Mouse (Mus musculus) intestine, postnatal 0 days (tissue): Measurements from ENCODE around the gene Trp53bp2. TPM values are rescaled to one million over a fixed set of nuclear protein-coding genes. Genes with fewer than 3 reads are reported as not detected.

Experiments used
- ATAC-seq: fragments of 200-750 bp; cut with Nextera tagmentation; 2 replicates; pipeline ENCODE4 v1.8.0; 2017; ENCODE audit warnings: mild to moderate bottlenecking, moderate TSS enrichment, moderate library complexity
- H3K27ac ChIP-seq: fragments of 300-500 bp; sonication (generic); 2 replicates; pipeline ENCODE4 v1.5.1; 2014; ENCODE audit warnings: mild to moderate bottlenecking, low read depth, low read length, moderate library complexity
- H3K27me3 ChIP-seq: fragments of 300-500 bp; sonication (generic); replicated peaks from 2 replicates; pipeline ENCODE4 v1.6.1; 2014; ENCODE audit warnings: low read length, mixed read lengths; ENCODE audit not compliant: control insufficient read depth, insufficient read depth
- H3K36me3 ChIP-seq: fragments of 300-500 bp; sonication (generic); 2 replicates; pipeline ENCODE4 v1.6.1; 2014; ENCODE audit warnings: mild to moderate bottlenecking, moderate library complexity; ENCODE audit not compliant: control insufficient read depth, insufficient read depth
- H3K4me1 ChIP-seq: fragments of 300-500 bp; sonication (generic); replicated peaks from 2 replicates; pipeline ENCODE4 v1.6.1; 2014; ENCODE audit warnings: antibody characterized with exemption, low read length, mixed read lengths; ENCODE audit not compliant: control insufficient read depth, insufficient read depth
- H3K4me2 ChIP-seq: fragments of 300-500 bp; sonication (generic); replicated peaks from 2 replicates; pipeline ENCODE4 v1.6.1; 2014; ENCODE audit warnings: low read depth, mild to moderate bottlenecking, moderate library complexity
- H3K4me3 ChIP-seq: fragments of 300-500 bp; sonication (generic); 2 replicates; pipeline ENCODE4 v1.5.1; 2014; ENCODE audit warnings: low read depth, low read length
- H3K9ac ChIP-seq: fragments of 300-500 bp; sonication (generic); 2 replicates; pipeline ENCODE4 v1.6.1; 2014; ENCODE audit warnings: mild to moderate bottlenecking, low read depth, low read length
- H3K9me3 ChIP-seq: fragments of 300-500 bp; sonication (generic); 2 replicates; pipeline ENCODE4 v1.6.1; 2016; ENCODE audit warnings: mixed run types; ENCODE audit not compliant: control insufficient read depth
- CTCF ChIP-seq: sonication (generic); IDR thresholded peaks from 2 replicates; pipeline ENCODE4 v1.5.1; 2016; ENCODE audit warnings: low read depth, mild to moderate bottlenecking, control low read depth, antibody characterized with exemption, moderate library complexity
- WGBS: fragments of 180-500 bp; shearing (Covaris S2); extraction: QIAGEN DNeasy Blood & Tissue Kit; methylation state at CpG from one replicate; pipeline ENCODE4 v1.1.7; 2014; 5-methylcytosine and 5-hydroxymethylcytosine counted together
- polyA plus RNA-seq: library from polyadenylated mRNA; unstranded; fragments of >200 nt; fragmentation: Nextera tagmentation; extraction: Ambion mirVana; gene quantifications from 2 replicates; pipeline ENCODE4 v1.2.1, GENCODE M21; 2015

Gene Trp53bp2
- polyA plus RNA-seq, 1 experiment from 2014 or later = 10.8 TPM

DNA sequence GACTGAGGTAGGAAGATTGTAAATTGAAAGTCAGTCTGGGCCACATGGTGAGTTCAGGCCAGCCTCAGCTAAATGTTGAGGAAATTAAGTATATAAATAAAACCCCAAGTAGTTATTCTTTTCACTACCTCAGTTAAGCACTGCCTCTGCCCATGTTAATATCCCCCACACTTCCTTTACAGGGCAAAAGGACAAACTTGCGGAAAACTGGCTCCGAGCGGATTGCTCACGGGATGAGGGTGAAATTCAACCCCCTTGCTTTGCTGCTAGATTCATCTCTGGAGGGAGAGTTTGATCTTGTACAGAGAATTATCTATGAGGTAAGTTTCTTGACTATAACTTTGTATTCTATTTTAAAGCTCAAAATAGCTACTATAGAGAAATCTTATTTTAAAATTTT, 43.5 kb downstream of the Trp53bp2 start:
- no peak overlapping the region for H3K4me2 ChIP-seq
- ATAC-seq = no peak
- peaks cover 49% of the 10 kb centered on the region for H3K36me3 ChIP-seq
- H3K4me1 ChIP-seq = no peaks in the 10 kb centered on the region
- TF ChIP-seq CTCF = no peak
- no peaks in the 10 kb centered on the region for H3K9me3 ChIP-seq
- no peaks in the 10 kb centered on the region for H3K27me3 ChIP-seq
- 82% methylated on average over 4 of the region's 4 CpGs for WGBS
- no peak overlapping the region for H3K4me3 ChIP-seq
- H3K9ac ChIP-seq = no peak overlapping the region
- H3K27ac ChIP-seq = no peak overlapping the region

DNA sequence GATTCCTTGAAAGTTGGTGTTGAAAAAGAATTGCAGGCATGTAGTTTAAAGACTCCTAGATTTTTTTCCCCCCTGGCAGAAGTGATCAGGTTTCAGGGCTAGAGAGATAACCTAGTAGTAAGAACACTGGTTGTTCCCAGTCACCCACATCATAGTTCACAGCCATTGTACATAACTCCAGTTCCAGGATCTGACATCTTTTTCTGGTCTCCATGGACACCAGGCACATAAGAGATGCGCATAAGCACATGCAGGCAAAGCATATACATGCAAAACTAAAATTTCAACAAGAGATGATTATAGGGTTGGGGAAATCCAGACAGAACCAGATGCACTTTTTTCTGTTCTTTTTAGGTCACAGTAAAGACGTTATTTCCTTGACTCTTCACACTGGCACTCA, 46.1 kb downstream of the Trp53bp2 start:
- no peaks in the 10 kb centered on the region for H3K4me1 ChIP-seq
- H3K27me3 ChIP-seq = no peaks in the 10 kb centered on the region
- H3K9ac ChIP-seq = no peak overlapping the region
- TF ChIP-seq CTCF = no peak
- peaks cover 42% of the 10 kb centered on the region for H3K36me3 ChIP-seq
- no peak overlapping the region for H3K4me3 ChIP-seq
- no peaks in the 10 kb centered on the region for H3K9me3 ChIP-seq
- H3K27ac ChIP-seq = no peak overlapping the region
- H3K4me2 ChIP-seq = no peak overlapping the region
- no peak for ATAC-seq
- 86% methylated on average over 2 of the region's 2 CpGs for WGBS

DNA sequence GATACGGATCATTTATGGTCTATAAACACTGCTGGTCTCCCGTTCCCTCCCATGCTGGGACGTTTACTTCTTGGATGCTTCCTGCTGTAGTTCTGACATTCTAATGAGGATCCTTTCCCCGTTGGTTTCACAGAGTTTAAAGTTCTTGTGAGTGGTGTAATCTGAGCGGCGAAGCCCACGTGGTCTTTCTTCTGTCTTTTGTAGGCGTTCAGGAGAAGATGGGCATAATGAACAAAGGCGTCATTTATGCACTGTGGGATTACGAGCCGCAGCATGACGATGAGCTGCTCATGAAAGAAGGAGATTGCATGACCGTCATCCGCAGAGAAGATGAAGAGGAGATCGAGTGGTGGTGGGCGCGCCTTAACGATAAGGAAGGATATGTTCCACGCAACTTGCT, 49.6 kb downstream of the Trp53bp2 start:
- H3K4me3 ChIP-seq = no peak overlapping the region

DNA sequence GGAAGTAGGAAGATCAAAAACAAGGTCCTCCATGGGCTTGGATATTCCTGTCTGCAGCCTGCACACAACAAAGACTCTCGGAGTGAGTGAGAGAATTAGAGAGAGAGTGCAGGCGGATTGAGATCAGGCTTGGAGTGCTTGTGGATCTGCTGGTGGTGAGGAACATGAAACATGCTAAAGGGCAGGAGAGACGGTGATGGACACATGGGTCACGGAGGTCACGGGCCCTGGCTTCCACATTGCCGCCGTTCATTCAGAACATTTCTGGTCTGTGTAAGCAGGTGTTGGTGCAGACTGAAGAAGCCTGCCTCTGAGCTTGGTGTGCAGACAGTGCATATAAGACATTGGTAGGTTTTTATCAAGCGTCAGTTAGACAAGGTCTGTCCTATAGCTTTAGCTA, 50.5 kb downstream of the Trp53bp2 start:
- ATAC-seq = no peak
- Histone ChIP-seq H3K4me2 (no peak overlapping the region), H3K36me3 (peaks cover 33% of the 10 kb centered on the region), H3K4me1 (no peaks in the 10 kb centered on the region), H3K9me3 (no peaks in the 10 kb centered on the region), H3K27me3 (no peaks in the 10 kb centered on the region), H3K27ac (no peak overlapping the region), H3K9ac (no peak overlapping the region), H3K4me3 (no peak overlapping the region)
- no peak for TF ChIP-seq CTCF
- WGBS = 70% methylated on average over 8 of the region's 8 CpGs

More for the DNA sequence above, 49.6 kb downstream of the Trp53bp2 start:
- Histone ChIP-seq H3K9ac (no peak overlapping the region), H3K9me3 (no peaks in the 10 kb centered on the region), H3K4me2 (no peak overlapping the region), H3K27ac (no peak overlapping the region; the same call in 1 of the 2 replicates), H3K4me1 (no peaks in the 10 kb centered on the region), H3K36me3 (peaks cover 40% of the 10 kb centered on the region), H3K27me3 (no peaks in the 10 kb centered on the region)
- no peak for TF ChIP-seq CTCF
- ATAC-seq = no peak
- WGBS = 75% methylated on average over 19 of the region's 19 CpGs

DNA sequence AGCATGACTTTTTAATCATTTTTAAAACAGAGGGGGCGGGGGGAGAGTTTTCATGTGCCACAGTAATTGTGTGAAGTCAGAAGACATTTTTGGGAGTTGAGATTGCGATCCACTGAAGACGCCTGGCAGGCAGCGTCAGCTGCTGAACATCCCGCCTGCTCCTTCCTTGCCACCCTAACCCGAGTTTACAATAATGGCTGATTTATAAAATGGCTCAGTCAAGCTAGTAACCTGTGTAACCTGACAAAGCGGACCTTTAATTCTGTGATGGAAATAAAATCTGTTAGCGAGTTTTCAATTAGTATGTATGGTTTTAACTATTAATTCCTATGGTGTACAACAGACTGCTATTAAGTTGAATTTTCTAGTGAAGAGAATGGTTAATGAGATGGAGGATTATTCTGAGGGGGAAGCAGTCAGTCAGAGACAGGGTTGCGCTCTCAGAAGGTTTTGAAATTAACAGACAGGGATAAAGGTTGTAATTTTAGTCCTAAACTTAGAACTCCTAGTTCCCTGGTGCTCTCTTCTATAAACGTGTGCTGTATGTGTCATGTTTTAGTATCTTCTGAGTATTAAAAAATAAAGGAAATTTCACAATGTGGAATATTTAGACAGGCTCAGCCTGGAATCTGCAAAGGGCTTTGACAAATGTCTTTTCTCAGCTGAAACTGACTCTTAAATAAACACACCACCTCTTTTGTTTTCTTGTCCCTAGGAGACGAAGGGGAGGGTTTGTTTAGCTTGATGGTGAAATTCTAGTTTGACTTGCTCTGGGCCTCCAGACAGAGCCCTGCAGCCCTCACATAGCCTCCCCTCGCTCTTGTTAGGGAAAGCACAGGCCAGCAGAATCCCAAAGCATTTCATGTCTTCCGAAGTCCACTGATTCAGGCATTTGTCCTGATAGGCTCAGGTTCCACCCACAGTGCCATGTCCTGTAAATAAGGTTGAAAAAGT, 51.6 kb downstream of the Trp53bp2 start:
- Histone ChIP-seq H3K4me1 (no peaks in the 10 kb centered on the region), H3K27me3 (no peaks in the 10 kb centered on the region), H3K9ac (no peak overlapping the region), H3K36me3 (peaks cover 27% of the 10 kb centered on the region), H3K4me3 (no peak overlapping the region), H3K9me3 (no peaks in the 10 kb centered on the region), H3K4me2 (no peak overlapping the region), H3K27ac (peak overlapping the region; percentile 15; the same call in 1 of the 2 replicates)
- TF ChIP-seq CTCF = no peak
- no peak for ATAC-seq
- 56% methylated on average over 13 of the region's 13 CpGs for WGBS

DNA sequence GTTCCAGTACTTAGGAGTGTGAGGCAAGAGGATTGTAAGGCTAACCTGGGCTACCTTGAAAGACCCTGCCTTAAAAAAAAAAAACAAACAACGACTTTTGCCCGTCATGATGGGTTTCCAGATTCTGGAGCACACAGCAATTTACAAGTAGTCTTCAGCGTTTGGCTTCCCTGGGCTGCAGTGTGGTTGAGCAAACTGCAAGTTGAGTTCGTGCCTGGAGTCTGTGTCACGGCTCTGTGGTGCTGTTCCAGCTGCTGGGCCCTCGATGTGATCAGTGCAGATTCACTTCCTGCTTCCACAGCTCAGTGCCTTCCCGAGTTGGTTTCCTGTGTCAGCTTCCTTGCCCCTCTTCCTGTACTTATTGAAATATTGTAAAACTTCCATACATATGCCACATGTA, 52.3 kb downstream of the Trp53bp2 start:
- H3K4me3 ChIP-seq = no peak overlapping the region
- H3K4me2 ChIP-seq = no peak overlapping the region
- ATAC-seq = no peak
- H3K9ac ChIP-seq = no peak overlapping the region
- peak overlapping the region; percentile 15 for H3K27ac ChIP-seq
- WGBS = 27% methylated on average over 7 of the region's 7 CpGs
- no peaks in the 10 kb centered on the region for H3K4me1 ChIP-seq
- H3K9me3 ChIP-seq = no peaks in the 10 kb centered on the region
- H3K27me3 ChIP-seq = no peaks in the 10 kb centered on the region
- peaks cover 24% of the 10 kb centered on the region for H3K36me3 ChIP-seq
- no peak for TF ChIP-seq CTCF
